Mouse (Mus musculus) thymus, adult 2 months (tissue): Measurements from ENCODE around the gene Shd. TPM values are rescaled to one million over a fixed set of nuclear protein-coding genes. Genes with fewer than 3 reads are reported as not detected.
"Not testable (repeated sequence)": the region's sequence is repeated elsewhere in the genome, so short reads cannot be mapped to it uniquely, and the experiment has no call there.

Source experiments
- DNase-seq: peaks from one replicate; pipeline ENCODE4 v3.0.0; 2021
- H3K27ac ChIP-seq: fragments of 200-500 bp; 2 replicates; pipeline ENCODE4 v1.5.1; 2012; ENCODE audit warnings: low read length, control low read depth; ENCODE audit not compliant: control insufficient read depth, insufficient read depth
- H3K27me3 ChIP-seq: fragments of 200-500 bp; 2 replicates; pipeline ENCODE4 v1.6.1; 2012; ENCODE audit warnings: mild to moderate bottlenecking, low read length, moderate library complexity, mixed read lengths; ENCODE audit not compliant: control insufficient read depth, insufficient read depth
- H3K36me3 ChIP-seq: fragments of 200-500 bp; 2 replicates; pipeline ENCODE4 v1.6.1; 2012; ENCODE audit warnings: mild to moderate bottlenecking, low read length, moderate library complexity; ENCODE audit not compliant: control insufficient read depth, insufficient read depth
- H3K4me1 ChIP-seq: fragments of 200-500 bp; replicated peaks from 2 replicates; pipeline ENCODE4 v1.6.1; 2012; ENCODE audit warnings: low read length; ENCODE audit not compliant: control insufficient read depth, insufficient read depth
- H3K4me3 ChIP-seq: fragments of 200-500 bp; 2 replicates; pipeline ENCODE4 v1.5.1; 2012; ENCODE audit warnings: mild to moderate bottlenecking, low read length, control low read depth, moderate library complexity; ENCODE audit not compliant: control insufficient read depth, insufficient read depth
- CTCF ChIP-seq: fragments of 200-500 bp; IDR thresholded peaks from 2 replicates; pipeline ENCODE4 v1.5.1; 2012; ENCODE audit warnings: mild to moderate bottlenecking, control low read depth, low read length, moderate library complexity, borderline replicate concordance; ENCODE audit not compliant: control insufficient read depth, poor library complexity, insufficient read depth; ENCODE audit errors: extremely low read depth
- POLR2A ChIP-seq: fragments of 200-500 bp; IDR thresholded peaks from 2 replicates; pipeline ENCODE4 v1.6.1; 2012; ENCODE audit warnings: mild to moderate bottlenecking, low read length, control low read depth, moderate library complexity; ENCODE audit not compliant: control insufficient read depth, poor library complexity, insufficient read depth; ENCODE audit errors: extremely low read depth
- WGBS: fragments of 180-500 bp; shearing (Covaris S2); methylation state at CpG from one replicate; pipeline ENCODE4 v1.1.7; 2018; 5-methylcytosine and 5-hydroxymethylcytosine counted together
- polyA plus RNA-seq: library from polyadenylated mRNA; depleted of rRNA; stranded (reverse); fragments of >200 nt; gene quantifications from 2 replicates; pipeline ENCODE4 v1.2.3, GENCODE M21; 2012; rRNA removed

Shd gene
- 0.59 and 1.9 TPM in 2 replicates for polyA plus RNA-seq

DNA sequence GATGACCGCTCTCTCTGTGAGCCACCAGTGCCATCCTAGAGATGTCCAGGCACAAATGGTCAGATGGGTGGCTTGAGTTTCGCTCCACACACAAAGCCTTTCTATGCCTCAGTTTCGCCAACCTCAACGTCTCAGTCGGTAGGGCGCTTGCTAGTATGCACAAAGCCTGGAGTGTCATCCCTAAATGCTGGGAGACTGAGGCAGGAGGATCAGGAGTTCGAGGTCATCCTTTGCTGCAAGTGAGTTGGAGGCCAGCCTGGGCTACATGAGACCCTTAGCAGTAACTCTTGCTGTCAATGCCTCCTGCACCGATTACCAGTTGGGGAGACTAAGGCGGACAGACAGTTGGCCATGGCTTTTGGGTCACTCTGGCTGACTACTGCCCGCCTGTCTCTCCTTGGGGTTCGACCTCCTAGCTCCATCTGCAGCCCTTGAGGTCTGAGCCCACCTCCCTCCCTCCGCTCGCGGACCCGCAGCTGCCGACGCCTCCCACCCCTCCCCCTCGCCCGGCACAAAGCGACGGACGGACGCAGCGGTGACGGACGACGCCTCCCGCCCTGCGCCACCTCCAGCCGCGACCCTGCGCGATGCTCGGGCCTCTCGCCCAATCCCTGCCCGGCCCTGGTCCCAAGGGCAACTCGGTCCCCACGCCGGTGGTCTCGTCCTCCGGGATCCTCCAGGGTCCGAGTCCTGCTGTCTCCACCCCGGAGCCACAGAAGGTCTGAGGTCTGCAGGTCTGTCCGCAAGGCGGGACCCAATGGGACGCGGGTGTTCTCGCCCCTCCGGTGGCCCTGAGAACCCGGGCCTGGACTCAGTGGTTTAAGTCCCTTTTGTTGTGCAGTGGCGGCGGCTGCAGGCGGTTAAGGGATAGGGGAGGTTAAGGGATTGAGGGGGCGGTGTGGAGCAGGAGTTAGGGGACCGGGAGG is at the start of gene Shd:
TSS of gene Shd (plus strand) at position 502 of the 926 bp plus-strand sequence.
- no peak within 1 kb of the TSS for H3K4me3 ChIP-seq
- DNase-seq, result no peak
- 14% methylated on average over 55 of the region's 55 CpGs for WGBS
- H3K27me3 ChIP-seq, result peaks cover 7% of the 10 kb centered on the region; the same call in 1 of the 2 replicates
- TF ChIP-seq CTCF, result no peak
- TF ChIP-seq POLR2A, result no peak
- peaks cover 7% of the 10 kb centered on the region for H3K36me3 ChIP-seq
- no peaks in the 10 kb centered on the region for H3K4me1 ChIP-seq
- H3K27ac ChIP-seq, result no peak within 1 kb of the TSS

- 2% methylated on average over 32 of the region's 33 CpGs for WGBS
- H3K27ac ChIP-seq, result no peak overlapping the region
- DNase-seq, result peak; percentile 64
- peaks cover 6% of the 10 kb centered on the region for H3K4me1 ChIP-seq
- peak overlapping the region; percentile 57 for H3K4me3 ChIP-seq
- TF ChIP-seq CTCF, result peak; percentile 66; the same call in 1 of the 2 replicates
- 0 out of 2 replicates have a peak, but pooled peaks have one; percentile 16 for TF ChIP-seq POLR2A
- H3K27me3 ChIP-seq, result no peaks in the 10 kb centered on the region
- no peaks in the 10 kb centered on the region for H3K36me3 ChIP-seq
Observed at GRCm38 (mm10) chr17:55931553-55932502, 38.4 kb upstream of the Shd start.

DNA sequence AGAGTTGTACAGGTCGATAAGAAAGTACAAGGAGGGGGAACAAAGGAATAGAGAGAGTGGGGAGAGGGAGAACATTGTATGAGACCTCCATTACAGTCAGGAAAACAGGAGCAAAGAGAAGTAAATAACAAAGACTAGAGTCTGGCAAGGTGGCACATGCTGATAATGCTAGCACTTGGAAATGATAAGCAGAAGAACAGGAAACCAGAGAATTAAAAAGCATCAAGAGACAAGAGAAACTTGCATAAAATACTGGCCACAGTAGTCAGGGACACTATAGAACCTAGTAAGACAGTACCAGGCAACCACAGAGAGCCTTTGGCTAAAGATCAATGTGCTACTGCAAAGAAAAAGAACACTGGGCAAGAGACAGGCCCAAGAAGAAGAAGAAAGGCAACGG is 37.6 kb upstream of the Shd start:
- no peak overlapping the region for H3K27ac ChIP-seq
- DNase-seq, result no peak
- no peaks in the 10 kb centered on the region for H3K27me3 ChIP-seq
- no peak overlapping the region for H3K4me3 ChIP-seq
- no peaks in the 10 kb centered on the region for H3K36me3 ChIP-seq
- TF ChIP-seq CTCF (no peak), POLR2A (no peak)
- peaks cover 6% of the 10 kb centered on the region for H3K4me1 ChIP-seq
- 35% methylated on average over 2 of the region's 2 CpGs for WGBS

DNA sequence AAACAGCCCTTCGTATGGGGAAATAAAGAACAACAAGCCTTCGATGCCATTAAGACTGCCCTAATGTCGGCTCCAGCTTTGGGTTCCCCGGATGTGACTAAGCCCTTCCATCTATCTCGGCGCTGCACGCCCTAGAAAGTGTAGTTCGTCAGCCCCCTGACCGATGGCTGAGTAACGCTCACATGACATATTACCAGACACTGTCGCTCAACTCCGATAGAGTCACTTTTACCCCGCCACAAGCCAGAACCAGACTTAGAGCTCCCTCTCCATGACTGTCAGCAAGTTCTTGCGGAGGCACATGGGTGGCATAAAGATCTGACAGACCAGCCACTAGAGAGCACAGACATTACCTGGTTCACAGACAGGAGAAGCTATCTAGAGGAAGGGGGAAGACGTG is 37.1 kb upstream of the Shd start:
- Histone ChIP-seq H3K27ac (no peak overlapping the region), H3K4me3 (no peak overlapping the region), H3K36me3 (no peaks in the 10 kb centered on the region), H3K4me1 (peaks cover 6% of the 10 kb centered on the region), H3K27me3 (no peaks in the 10 kb centered on the region)
- DNase-seq, result no peak
- 97% methylated on average over 15 of the region's 15 CpGs for WGBS
- TF ChIP-seq CTCF, result no peak
- no peak for TF ChIP-seq POLR2A

GRCm38 (mm10) chr17:55944387-55944865 is 25.8 kb upstream of the Shd start:
- H3K4me1 ChIP-seq, DNase-seq, H3K27me3 ChIP-seq, H3K36me3 ChIP-seq: not testable (repeated sequence)
- Histone ChIP-seq H3K4me3 (peak overlapping the region; percentile 68), H3K27ac (peak overlapping the region; percentile 52)
- 38% methylated on average over 10 of the region's 10 CpGs for WGBS
